Mouse (Mus musculus) liver, embryonic 15.5 days (tissue): ENCODE data around the gene Dbn1. TPM values are rescaled to one million over a fixed set of nuclear protein-coding genes. Genes with fewer than 3 reads are reported as not detected.
"Not testable (repeated sequence)": the region's sequence is repeated elsewhere in the genome, so short reads cannot be mapped to it uniquely, and the experiment has no call there.

Experiments
- ATAC-seq: fragments of 200-750 bp; cut with Nextera tagmentation; 2 replicates; pipeline ENCODE4 v1.8.0; 2017; ENCODE audit warnings: moderate number of reproducible peaks, mild to moderate bottlenecking, moderate library complexity; ENCODE audit not compliant: insufficient read depth
- H3K27ac ChIP-seq: fragments of 300-500 bp; sonication (generic); replicated peaks from 2 replicates; pipeline ENCODE4 v1.5.1; 2015; ENCODE audit warnings: mild to moderate bottlenecking, inconsistent platforms
- H3K27me3 ChIP-seq: fragments of 300-500 bp; sonication (generic); 2 replicates; pipeline ENCODE4 v1.6.1; 2015; ENCODE audit warnings: mild to moderate bottlenecking, inconsistent platforms
- H3K36me3 ChIP-seq: fragments of 300-500 bp; sonication (generic); replicated peaks from 2 replicates; pipeline ENCODE4 v1.6.1; 2015; ENCODE audit warnings: moderate library complexity, mild to moderate bottlenecking, inconsistent platforms
- H3K4me1 ChIP-seq: fragments of 300-500 bp; sonication (generic); replicated peaks from 2 replicates; pipeline ENCODE4 v1.6.1; 2015; ENCODE audit warnings: inconsistent platforms
- H3K4me2 ChIP-seq: fragments of 300-500 bp; sonication (generic); 2 replicates; pipeline ENCODE4 v1.6.1; 2015; ENCODE audit warnings: moderate library complexity, mild to moderate bottlenecking, inconsistent platforms
- H3K4me3 ChIP-seq: fragments of 300-500 bp; sonication (generic); replicated peaks from 2 replicates; pipeline ENCODE4 v1.5.1; 2015; ENCODE audit warnings: mild to moderate bottlenecking, inconsistent platforms
- H3K9ac ChIP-seq: fragments of 300-500 bp; sonication (generic); 2 replicates; pipeline ENCODE4 v1.6.1; 2015; ENCODE audit warnings: moderate library complexity, mild to moderate bottlenecking, inconsistent platforms
- H3K9me3 ChIP-seq: fragments of 300-500 bp; sonication (generic); replicated peaks from 2 replicates; pipeline ENCODE4 v1.6.1; 2016; ENCODE audit warnings: inconsistent platforms
- WGBS: fragments of 180-500 bp; shearing (Covaris S2); methylation state at CpG from one replicate; pipeline ENCODE4 v1.1.7; 2015; ENCODE audit warnings: mixed read lengths; ENCODE audit not compliant: insufficient replicate concordance; 5-methylcytosine and 5-hydroxymethylcytosine counted together
- polyA plus RNA-seq: library from polyadenylated mRNA; unstranded; fragments of >200 nt; fragmentation: Nextera tagmentation; extraction: Ambion mirVana; gene quantifications from 2 replicates; pipeline ENCODE4 v1.2.1, GENCODE M21; 2015

The Dbn1 gene
- polyA plus RNA-seq, 1 experiment from 2014 or later = 7.6 TPM

GRCm38 (mm10) chr13:55448131-55448530, 39.8 kb downstream of the Dbn1 start:
- no peaks in the 10 kb centered on the region for H3K27me3 ChIP-seq
- no peak overlapping the region for H3K9ac ChIP-seq
- H3K4me3 ChIP-seq = no peak overlapping the region; the same call in 1 of the 2 replicates
- 85% methylated on average over 5 of the region's 5 CpGs for WGBS
- peaks cover 71% of the 10 kb centered on the region for H3K4me1 ChIP-seq
- H3K9me3 ChIP-seq = no peaks in the 10 kb centered on the region
- H3K4me2 ChIP-seq = peak overlapping the region; percentile 92
- H3K27ac ChIP-seq = peak overlapping the region; percentile 97
- peaks cover 48% of the 10 kb centered on the region for H3K36me3 ChIP-seq
- no peak for ATAC-seq

DNA sequence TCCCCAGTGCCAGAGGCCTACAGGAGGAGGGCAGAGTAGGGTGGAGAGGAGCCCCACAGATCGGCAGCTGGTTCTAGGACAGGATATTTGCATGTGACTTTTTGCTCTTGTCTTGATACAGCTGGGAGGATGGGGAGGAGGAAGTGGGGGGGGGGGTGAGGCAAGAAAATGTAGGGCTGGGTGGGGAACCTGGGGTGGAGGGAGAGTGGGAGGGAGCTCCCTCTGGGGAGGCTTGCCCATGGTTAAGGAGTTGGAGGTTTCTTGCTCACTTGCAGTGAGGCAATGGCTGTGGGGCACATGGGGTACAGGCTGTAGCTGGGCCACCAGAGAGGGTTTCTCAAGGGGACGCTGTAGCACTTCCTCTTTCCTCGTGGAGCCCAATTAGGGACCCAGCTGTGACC, 40.4 kb downstream of the Dbn1 start:
- Histone ChIP-seq H3K4me2 (peak overlapping the region; percentile 92), H3K27ac (peak overlapping the region; percentile 97), H3K9ac (peak overlapping the region; percentile 96)

DNA sequence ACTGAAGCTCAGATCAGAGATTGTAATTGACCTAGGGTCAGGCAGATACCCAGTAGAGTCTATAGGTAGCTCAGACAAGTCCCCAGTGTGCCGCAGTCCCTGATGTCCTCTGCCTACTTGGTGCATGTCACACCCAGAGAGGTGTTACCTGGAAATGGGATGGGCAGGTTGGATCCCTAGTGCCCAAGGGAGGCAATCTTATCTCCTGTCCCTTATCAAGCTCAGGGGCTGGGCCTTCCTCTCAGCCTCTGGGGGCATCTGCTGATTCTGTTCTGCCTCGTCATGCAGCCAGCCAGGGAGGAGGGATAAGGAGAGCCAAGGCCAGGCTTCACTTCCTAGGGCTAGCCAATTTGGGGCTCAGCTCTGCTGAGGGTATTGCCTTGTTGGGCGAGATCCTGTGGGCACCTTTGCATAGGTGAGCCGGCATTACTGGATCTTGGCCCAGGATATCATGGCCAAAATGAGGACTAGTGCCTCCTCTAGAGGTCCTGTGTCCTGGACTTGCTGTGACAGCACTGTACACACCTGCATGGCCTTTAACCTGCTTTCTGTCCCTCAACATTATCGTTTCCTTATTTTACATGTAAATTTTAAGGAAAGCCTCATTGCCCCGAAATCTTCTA, 41.3 kb downstream of the Dbn1 start:
- Histone ChIP-seq H3K27me3 (no peaks in the 10 kb centered on the region), H3K36me3 (peaks cover 32% of the 10 kb centered on the region), H3K9ac (peak overlapping the region; percentile 96), H3K4me2 (peak overlapping the region; percentile 92), H3K9me3 (no peaks in the 10 kb centered on the region), H3K4me3 (peak overlapping the region; percentile 87), H3K4me1 (peaks cover 69% of the 10 kb centered on the region), H3K27ac (peak overlapping the region; percentile 97)
- WGBS = 42% methylated on average over 6 of the region's 6 CpGs
- peak; percentile 33 for ATAC-seq

More for the DNA sequence above, 40.4 kb downstream of the Dbn1 start:
- Histone ChIP-seq H3K4me1 (peaks cover 71% of the 10 kb centered on the region), H3K9me3 (no peaks in the 10 kb centered on the region), H3K27me3 (no peaks in the 10 kb centered on the region), H3K36me3 (peaks cover 42% of the 10 kb centered on the region), H3K4me3 (peak overlapping the region; percentile 87)
- 20% methylated on average over 3 of the region's 3 CpGs for WGBS
- no peak for ATAC-seq

GRCm38 (mm10) chr13:55445361-55446091, 42.4 kb downstream of the Dbn1 start:
- ATAC-seq = no peak
- H3K9ac ChIP-seq = peak overlapping the region; percentile 96
- under 1% methylated on average over 66 of the region's 66 CpGs for WGBS
- H3K27me3 ChIP-seq = no peaks in the 10 kb centered on the region
- H3K27ac ChIP-seq = peak overlapping the region; percentile 97
- peaks cover 61% of the 10 kb centered on the region for H3K4me1 ChIP-seq
- H3K36me3 ChIP-seq = peaks cover 22% of the 10 kb centered on the region
- no peaks in the 10 kb centered on the region for H3K9me3 ChIP-seq
- peak overlapping the region; percentile 92 for H3K4me2 ChIP-seq
- peak overlapping the region; percentile 87 for H3K4me3 ChIP-seq

DNA sequence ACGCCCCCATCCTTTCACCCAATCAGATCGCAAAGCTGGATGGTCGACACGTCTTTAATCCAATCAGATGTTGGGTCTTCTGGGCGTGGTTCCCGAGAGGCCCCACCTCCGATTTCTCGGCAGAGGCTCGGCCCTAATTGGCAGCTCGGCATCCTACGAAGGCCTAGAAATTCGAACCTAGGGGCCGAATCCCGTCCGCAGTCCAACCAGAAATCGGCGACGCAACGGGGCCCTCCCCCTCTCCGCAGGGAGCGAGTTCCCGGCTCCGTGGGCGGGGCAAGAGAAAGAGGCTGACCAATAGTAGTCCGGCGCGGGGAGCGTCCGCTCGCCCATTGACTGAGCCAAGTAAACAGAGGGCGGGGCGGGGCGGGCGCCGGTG, 43.0 kb downstream of the Dbn1 start, which contains the start of gene Grk6:
TSS of gene Grk6 (plus strand) at position 136 of the 379 bp plus-strand sequence.
- Histone ChIP-seq H3K4me1 (peaks cover 55% of the 10 kb centered on the region), H3K4me3 (peak within 1 kb of the TSS; percentile 87), H3K27me3 (no peaks in the 10 kb centered on the region), H3K27ac (peak within 1 kb of the TSS; percentile 97), H3K4me2 (peak within 1 kb of the TSS; percentile 92), H3K36me3 (peaks cover 16% of the 10 kb centered on the region), H3K9me3 (no peaks in the 10 kb centered on the region), H3K9ac (peak within 1 kb of the TSS; percentile 96)
- WGBS = 1% methylated on average over 35 of the region's 35 CpGs
- ATAC-seq = peak; percentile 89

DNA sequence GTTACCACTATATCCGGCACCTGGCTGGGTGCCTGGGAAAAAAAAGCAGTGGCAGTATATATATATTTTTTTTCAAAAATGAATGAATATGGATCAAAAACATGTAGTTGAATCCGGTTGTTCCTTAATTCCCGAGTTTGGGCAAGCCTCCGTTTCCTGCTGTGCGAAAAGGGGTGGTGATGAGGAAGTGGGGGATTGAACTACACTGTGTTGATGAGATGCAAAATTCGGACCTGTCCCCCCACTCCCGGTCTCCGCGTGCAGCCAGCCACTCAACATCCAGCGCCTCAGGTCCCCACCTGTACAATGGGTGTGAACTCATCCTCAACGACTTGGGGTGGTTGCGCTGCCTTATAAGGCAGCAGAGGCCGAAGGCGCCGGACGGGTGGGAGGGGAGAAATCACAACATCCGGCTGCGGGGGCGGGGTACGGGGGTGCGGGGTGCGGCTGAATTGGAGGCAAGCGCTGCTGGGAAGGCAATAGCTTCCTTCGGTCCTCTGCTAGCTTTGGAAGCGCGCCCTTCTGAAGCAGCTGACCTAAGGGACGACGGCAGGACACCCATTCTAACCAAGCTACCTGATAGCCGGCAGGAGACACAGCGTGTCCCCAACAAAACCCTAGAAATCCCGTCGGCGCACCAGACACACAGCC, 43.5 kb downstream of the Dbn1 start:
- Histone ChIP-seq H3K27me3 (no peaks in the 10 kb centered on the region), H3K4me2 (peak overlapping the region; percentile 92), H3K4me3 (peak overlapping the region; percentile 87), H3K9ac (peak overlapping the region; percentile 51), H3K4me1 (peaks cover 50% of the 10 kb centered on the region), H3K27ac (peak overlapping the region; percentile 97), H3K36me3 (peaks cover 11% of the 10 kb centered on the region; the same call in 1 of the 2 replicates), H3K9me3 (no peaks in the 10 kb centered on the region)
- peak; percentile 43 for ATAC-seq
- WGBS = 1% methylated on average over 33 of the region's 33 CpGs

GRCm38 (mm10) chr13:55443799-55444285, 44.1 kb downstream of the Dbn1 start:
- Histone ChIP-seq H3K27me3 (no peaks in the 10 kb centered on the region), H3K4me2 (peak overlapping the region; percentile 92), H3K9me3 (no peaks in the 10 kb centered on the region), H3K4me1 (peaks cover 45% of the 10 kb centered on the region), H3K4me3 (peak overlapping the region; percentile 87), H3K36me3 (0 out of 2 replicates have a peak, but pooled peaks cover 7% of the 10 kb centered on the region), H3K9ac (peak overlapping the region; percentile 51; the same call in 1 of the 2 replicates), H3K27ac (peak overlapping the region; percentile 97)
- WGBS = 40% methylated on average over 9 of the region's 9 CpGs
- no peak for ATAC-seq

- H3K36me3 ChIP-seq, H3K4me2 ChIP-seq, H3K4me3 ChIP-seq, H3K9ac ChIP-seq, H3K9me3 ChIP-seq, H3K27me3 ChIP-seq, H3K4me1 ChIP-seq, ATAC-seq, H3K27ac ChIP-seq: not testable (repeated sequence)
- WGBS = 44% methylated on average over 15 of the region's 15 CpGs
Observed at GRCm38 (mm10) chr13:55437111-55437629, 50.7 kb downstream of the Dbn1 start.

GRCm38 (mm10) chr13:55431889-55432685, 55.8 kb downstream of the Dbn1 start:
- 23% methylated on average over 10 of the region's 10 CpGs for WGBS
- no peaks in the 10 kb centered on the region for H3K27me3 ChIP-seq
- H3K9me3 ChIP-seq = no peaks in the 10 kb centered on the region
- no peak overlapping the region for H3K9ac ChIP-seq
- no peaks in the 10 kb centered on the region for H3K36me3 ChIP-seq
- no peak overlapping the region for H3K27ac ChIP-seq
- no peak overlapping the region for H3K4me2 ChIP-seq
- ATAC-seq = no peak
- H3K4me3 ChIP-seq = no peak overlapping the region
- peaks cover 21% of the 10 kb centered on the region for H3K4me1 ChIP-seq

DNA sequence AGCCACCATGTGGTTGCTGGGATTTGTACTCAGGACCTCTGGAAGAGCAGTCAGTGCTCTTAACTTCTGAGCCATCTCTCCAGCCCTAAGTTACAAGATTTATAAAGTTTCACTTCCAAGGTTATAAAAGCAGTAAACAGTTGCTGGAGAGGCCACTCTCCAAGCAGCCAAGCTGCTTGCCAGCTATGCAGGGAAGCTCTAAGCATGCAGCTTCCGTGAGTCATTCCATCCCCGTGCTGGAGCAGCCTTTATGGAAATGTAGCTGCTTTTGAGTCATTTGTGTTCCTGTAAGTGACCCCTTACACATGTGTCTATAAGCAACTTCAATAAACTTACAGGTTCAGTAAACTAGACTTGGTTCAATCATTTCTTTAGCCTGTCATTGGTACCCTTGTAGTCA, 57.3 kb downstream of the Dbn1 start:
- Histone ChIP-seq H3K36me3 (no peaks in the 10 kb centered on the region), H3K9ac (no peak overlapping the region), H3K4me2 (no peak overlapping the region), H3K27ac (no peak overlapping the region), H3K27me3 (no peaks in the 10 kb centered on the region; the same call in 1 of the 2 replicates), H3K4me1 (peaks cover 27% of the 10 kb centered on the region), H3K4me3 (no peak overlapping the region), H3K9me3 (no peaks in the 10 kb centered on the region)
- ATAC-seq = no peak
- 70% methylated on average over 2 of the region's 2 CpGs for WGBS
